Mouse (Mus musculus) liver, adult (tissue): ENCODE results near the gene Slc29a1.
A peak's percentile ranks its signal among the peaks of the same experiment; 100 is the strongest.

ENCODE experiments used
- GATA4 ChIP-seq: IDR thresholded peaks from 2 replicates; pipeline ENCODE4 v1.6.1; 2014; ENCODE audit warnings: mild to moderate bottlenecking, low read length; ENCODE audit not compliant: insufficient replicate concordance

Slc29a1 gene

GRCm38 (mm10) chr17:45599446-45600242, at the start of gene Slc29a1:
Slc29a1 (minus strand) TSS chr17:45599606.
- TF ChIP-seq GATA4 = no peak

- no peak for TF ChIP-seq GATA4
Measured at GRCm38 (mm10) chr17:45644185-45644584, 44.8 kb upstream of the Slc29a1 start.

GRCm38 (mm10) chr17:45642701-45643100, 43.3 kb upstream of the Slc29a1 start:
- no peak for TF ChIP-seq GATA4

- TF ChIP-seq GATA4 = no peak
Measured at GRCm38 (mm10) chr17:45641981-45642380, 42.6 kb upstream of the Slc29a1 start.

GRCm38 (mm10) chr17:45638596-45639295, 39.3 kb upstream of the Slc29a1 start:
- no peak for TF ChIP-seq GATA4

GRCm38 (mm10) chr17:45634033-45634432, 34.6 kb upstream of the Slc29a1 start:
- TF ChIP-seq GATA4 = no peak

GRCm38 (mm10) chr17:45631940-45632339, 32.5 kb upstream of the Slc29a1 start:
- no peak for TF ChIP-seq GATA4

GRCm38 (mm10) chr17:45630992-45631391, 31.6 kb upstream of the Slc29a1 start:
- no peak for TF ChIP-seq GATA4

- TF ChIP-seq GATA4 = no peak
Measured at GRCm38 (mm10) chr17:45629861-45630694, 30.7 kb upstream of the Slc29a1 start.

- TF ChIP-seq GATA4 = peak; percentile 96
Measured at GRCm38 (mm10) chr17:45628885-45629855, 29.8 kb upstream of the Slc29a1 start.

- TF ChIP-seq GATA4 = no peak
Measured at GRCm38 (mm10) chr17:45628160-45628559, 28.8 kb upstream of the Slc29a1 start.

GRCm38 (mm10) chr17:45626577-45627134, 27.2 kb upstream of the Slc29a1 start:
- TF ChIP-seq GATA4 = no peak

GRCm38 (mm10) chr17:45619386-45620256, 20.2 kb upstream of the Slc29a1 start:
- TF ChIP-seq GATA4 = no peak
